Mouse (Mus musculus) liver, postnatal 0 days (tissue): ENCODE data around the gene Bmp7. TPM values are rescaled to one million over a fixed set of nuclear protein-coding genes. Genes with fewer than 3 reads are reported as not detected.

Experiments used
- ATAC-seq: fragments of 200-750 bp; cut with Nextera tagmentation; 2 replicates; pipeline ENCODE4 v1.8.0; 2017; ENCODE audit warnings: mild to moderate bottlenecking, moderate library complexity
- DNase-seq: peaks from one replicate; pipeline ENCODE4 v3.0.0-alpha.2; 2016
- H3K27ac ChIP-seq: fragments of 300-500 bp; sonication (generic); 2 replicates; pipeline ENCODE4 v1.5.1; 2014; ENCODE audit warnings: antibody characterized with exemption, moderate library complexity, mild to moderate bottlenecking, low read depth
- H3K27me3 ChIP-seq: fragments of 300-500 bp; sonication (generic); 2 replicates; pipeline ENCODE4 v1.6.1; 2014; ENCODE audit warnings: low read length, control low read depth, mixed read lengths; ENCODE audit not compliant: insufficient read depth
- H3K36me3 ChIP-seq: fragments of 300-500 bp; sonication (generic); replicated peaks from 2 replicates; pipeline ENCODE4 v1.6.1; 2014; ENCODE audit warnings: mild to moderate bottlenecking, control low read depth, low read length, moderate library complexity, mixed read lengths; ENCODE audit not compliant: insufficient read depth
- H3K4me1 ChIP-seq: fragments of 300-500 bp; sonication (generic); 2 replicates; pipeline ENCODE4 v1.6.1; 2014; ENCODE audit warnings: antibody characterized with exemption, mild to moderate bottlenecking, control low read depth; ENCODE audit not compliant: insufficient read depth
- H3K4me2 ChIP-seq: fragments of 300-500 bp; sonication (generic); 2 replicates; pipeline ENCODE4 v1.6.1; 2014; ENCODE audit warnings: low read depth, mild to moderate bottlenecking, low read length, moderate library complexity, mixed read lengths
- H3K4me3 ChIP-seq: fragments of 300-500 bp; sonication (generic); 2 replicates; pipeline ENCODE4 v1.5.1; 2014; ENCODE audit warnings: low read depth, low read length
- H3K9ac ChIP-seq: fragments of 300-500 bp; sonication (generic); replicated peaks from 2 replicates; pipeline ENCODE4 v1.6.1; 2014; ENCODE audit warnings: mild to moderate bottlenecking, moderate library complexity
- H3K9me3 ChIP-seq: fragments of 300-500 bp; sonication (generic); 2 replicates; pipeline ENCODE4 v1.6.1; 2016; ENCODE audit warnings: mild to moderate bottlenecking, control low read depth, low read length, mixed read lengths
- CTCF ChIP-seq: sonication (generic); IDR thresholded peaks from 2 replicates; pipeline ENCODE4 v1.5.1; 2016; ENCODE audit warnings: antibody characterized with exemption, low read depth
- EP300 ChIP-seq: IDR thresholded peaks from 2 replicates; pipeline ENCODE4 v1.6.1; 2016; ENCODE audit warnings: antibody characterized with exemption, low read depth, mild to moderate bottlenecking
- WGBS: fragments of 180-500 bp; shearing (Covaris S2); extraction: QIAGEN DNeasy Blood & Tissue Kit; methylation state at CpG from one replicate; pipeline ENCODE4 v1.1.7; 2014; ENCODE audit not compliant: insufficient replicate concordance; 5-methylcytosine and 5-hydroxymethylcytosine counted together
- polyA plus RNA-seq: library from polyadenylated mRNA; unstranded; fragments of >200 nt; fragmentation: Nextera tagmentation; extraction: Ambion mirVana; gene quantifications from 2 replicates; pipeline ENCODE4 v1.2.1, GENCODE M21; 2015

The Bmp7 gene
- polyA plus RNA-seq, 1 experiment from 2014 or later = 0.32 TPM

DNA sequence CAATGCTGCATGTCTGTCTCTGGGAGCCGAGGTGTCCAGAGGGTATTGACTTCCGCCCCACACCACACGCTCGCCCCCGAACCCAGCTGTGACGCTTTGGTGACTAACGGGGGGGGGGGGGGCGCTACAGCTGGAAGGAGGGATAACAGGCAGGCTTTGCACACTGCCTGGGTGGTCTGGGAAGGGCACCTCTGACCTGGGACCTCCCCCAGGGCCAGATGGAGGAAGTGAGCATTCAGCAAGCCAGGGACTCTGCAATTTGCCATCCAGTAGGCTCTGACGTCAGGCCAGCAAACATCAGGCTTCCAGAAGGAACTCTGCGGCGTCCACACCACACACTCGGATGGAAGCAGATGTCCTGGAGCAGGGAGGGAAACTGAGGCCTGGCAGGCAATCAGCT, 52.0 kb downstream of the Bmp7 start:
- H3K36me3 ChIP-seq = no peaks in the 10 kb centered on the region
- no peak overlapping the region for H3K4me2 ChIP-seq
- H3K27ac ChIP-seq = no peak overlapping the region
- DNase-seq = no peak
- 58% methylated on average over 10 of the region's 12 CpGs for WGBS
- no peaks in the 10 kb centered on the region for H3K9me3 ChIP-seq
- no peak for ATAC-seq
- no peaks in the 10 kb centered on the region for H3K4me1 ChIP-seq
- no peak overlapping the region for H3K4me3 ChIP-seq
- TF ChIP-seq EP300 = no peak
- TF ChIP-seq CTCF = no peak
- H3K9ac ChIP-seq = no peak overlapping the region
- no peaks in the 10 kb centered on the region for H3K27me3 ChIP-seq

DNA sequence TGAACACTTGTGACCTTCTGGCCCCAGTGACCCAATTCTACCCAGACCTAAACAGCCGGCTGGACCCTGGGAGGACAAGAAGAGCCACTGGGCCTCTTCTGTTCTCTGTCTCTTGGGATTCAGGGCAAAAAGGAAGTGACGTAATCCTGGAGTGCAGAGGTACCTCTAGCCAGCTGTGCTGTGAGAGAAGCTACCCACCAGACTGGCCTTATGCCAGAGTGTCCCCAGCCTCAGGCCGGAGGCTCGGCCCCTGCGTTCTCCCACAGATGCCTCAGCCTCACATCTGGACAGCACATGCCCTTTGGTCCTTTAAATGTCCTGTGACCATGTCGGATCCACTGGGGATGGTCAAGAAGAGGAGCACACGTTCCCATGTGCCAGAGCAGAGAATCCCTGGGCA, 54.3 kb downstream of the Bmp7 start:
- Histone ChIP-seq H3K27ac (no peak overlapping the region), H3K36me3 (no peaks in the 10 kb centered on the region), H3K9me3 (no peaks in the 10 kb centered on the region), H3K27me3 (no peaks in the 10 kb centered on the region), H3K4me1 (no peaks in the 10 kb centered on the region), H3K4me3 (no peak overlapping the region), H3K4me2 (no peak overlapping the region), H3K9ac (no peak overlapping the region)
- DNase-seq = no peak
- no peak for ATAC-seq
- WGBS = 47% methylated on average over 6 of the region's 7 CpGs
- TF ChIP-seq EP300 = no peak
- TF ChIP-seq CTCF = no peak

DNA sequence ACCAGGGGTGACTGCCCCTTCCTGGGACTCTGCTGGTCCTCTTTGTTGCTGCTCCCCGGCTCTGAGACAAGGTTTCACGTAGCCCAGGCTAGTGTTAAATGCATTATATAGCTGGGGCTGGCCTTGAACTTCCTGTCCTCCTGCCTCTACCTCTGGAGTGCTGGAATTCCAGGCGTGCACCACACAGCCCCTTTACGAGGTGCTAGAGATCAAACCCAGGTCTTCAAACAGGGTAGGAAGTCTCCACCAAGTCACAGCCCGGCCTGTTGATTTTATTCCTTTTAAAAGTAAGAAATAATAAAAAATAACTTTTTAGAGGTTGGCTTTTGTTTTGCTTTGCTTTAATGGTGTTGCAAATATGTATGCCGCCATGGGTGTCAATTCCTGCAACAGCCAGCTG, 55.5 kb downstream of the Bmp7 start:
- Histone ChIP-seq H3K36me3 (no peaks in the 10 kb centered on the region), H3K27ac (no peak overlapping the region), H3K4me3 (no peak overlapping the region), H3K27me3 (no peaks in the 10 kb centered on the region), H3K4me1 (no peaks in the 10 kb centered on the region), H3K9me3 (no peaks in the 10 kb centered on the region), H3K4me2 (no peak overlapping the region), H3K9ac (no peak overlapping the region)
- no peak for DNase-seq
- ATAC-seq = no peak
- WGBS = 75% methylated on average over 6 of the region's 6 CpGs
- no peak for TF ChIP-seq CTCF
- TF ChIP-seq EP300 = no peak

DNA sequence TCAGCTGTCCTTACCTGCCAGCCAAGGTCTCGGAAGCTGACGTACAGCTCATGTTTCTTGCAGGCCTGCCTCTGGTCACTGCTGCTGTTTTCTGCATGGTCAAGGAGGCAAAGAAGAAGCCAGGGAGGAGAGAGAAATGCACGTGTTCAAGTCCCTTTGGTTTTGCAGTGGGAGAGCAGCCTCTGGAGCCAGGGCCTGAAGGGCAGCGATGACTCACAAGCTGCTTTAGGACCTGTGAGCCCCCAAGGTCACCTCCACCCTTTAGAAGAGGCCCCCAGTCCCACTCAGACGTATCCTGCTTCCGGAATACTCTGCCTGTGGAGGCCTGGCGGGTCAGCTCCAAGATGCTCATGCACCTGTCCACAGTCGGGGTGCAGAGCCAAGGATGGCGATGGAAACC, 64.9 kb downstream of the Bmp7 start:
- H3K27ac ChIP-seq = no peak overlapping the region
- no peaks in the 10 kb centered on the region for H3K4me1 ChIP-seq
- no peaks in the 10 kb centered on the region for H3K36me3 ChIP-seq
- H3K4me3 ChIP-seq = no peak overlapping the region
- H3K9me3 ChIP-seq = no peaks in the 10 kb centered on the region
- TF ChIP-seq EP300 (no peak), CTCF (no peak)
- no peak overlapping the region for H3K9ac ChIP-seq
- no peak for DNase-seq
- no peak for ATAC-seq
- no peaks in the 10 kb centered on the region for H3K27me3 ChIP-seq
- WGBS = 77% methylated on average over 9 of the region's 9 CpGs
- H3K4me2 ChIP-seq = no peak overlapping the region

DNA sequence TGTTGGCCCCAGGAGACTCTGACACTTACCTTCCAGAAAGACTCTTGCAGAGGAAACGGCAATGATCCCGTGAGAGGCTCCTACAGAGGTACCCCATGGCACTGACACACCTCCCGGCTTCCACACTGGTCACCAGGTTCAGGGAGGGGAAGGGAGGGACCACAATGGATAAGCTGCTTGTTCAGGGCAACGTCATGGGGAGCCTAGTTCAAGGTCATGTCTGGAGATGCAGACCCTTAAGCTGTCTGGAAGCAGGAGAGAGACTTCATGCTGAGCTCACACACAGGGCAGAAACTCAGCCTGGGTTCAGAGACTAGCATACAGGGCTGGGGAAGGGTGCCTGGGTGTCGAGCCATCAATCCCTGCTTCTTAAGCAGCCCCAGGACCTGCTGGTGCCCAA, 73.8 kb downstream of the Bmp7 start:
- 59% methylated on average over 5 of the region's 5 CpGs for WGBS
- H3K4me1 ChIP-seq = peaks cover 8% of the 10 kb centered on the region
- H3K27ac ChIP-seq = no peak overlapping the region
- H3K4me3 ChIP-seq = no peak overlapping the region
- H3K27me3 ChIP-seq = 0 out of 2 replicates have a peak, but pooled peaks cover 10% of the 10 kb centered on the region
- ATAC-seq = no peak
- no peak for DNase-seq
- H3K36me3 ChIP-seq = no peaks in the 10 kb centered on the region
- no peak overlapping the region for H3K9ac ChIP-seq
- no peak overlapping the region for H3K4me2 ChIP-seq
- no peaks in the 10 kb centered on the region for H3K9me3 ChIP-seq
- TF ChIP-seq EP300 = no peak
- TF ChIP-seq CTCF = no peak

DNA sequence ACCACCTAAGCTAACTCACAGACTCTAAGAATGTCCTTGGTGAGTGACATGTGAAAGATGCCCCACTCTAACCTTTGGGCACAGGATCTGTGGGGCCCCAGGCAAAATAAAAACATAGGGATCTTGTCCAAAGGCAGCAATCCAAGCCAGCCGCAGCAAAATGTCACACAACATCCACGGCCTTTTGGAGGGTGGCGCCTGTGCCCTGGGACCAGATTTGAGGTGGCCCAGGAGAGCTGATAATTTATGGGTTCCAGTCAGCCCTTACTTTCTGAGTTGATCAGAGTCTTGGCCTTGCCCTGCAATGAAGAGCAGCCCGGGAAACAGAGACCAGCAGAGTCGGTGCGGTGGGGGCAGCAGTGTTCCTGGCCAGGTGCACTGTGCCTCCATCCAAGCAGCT, 75.0 kb downstream of the Bmp7 start:
- Histone ChIP-seq H3K9ac (no peak overlapping the region), H3K4me3 (no peak overlapping the region), H3K4me2 (no peak overlapping the region), H3K4me1 (peaks cover 8% of the 10 kb centered on the region), H3K9me3 (no peaks in the 10 kb centered on the region), H3K27me3 (0 out of 2 replicates have a peak, but pooled peaks cover 10% of the 10 kb centered on the region), H3K36me3 (no peaks in the 10 kb centered on the region), H3K27ac (no peak overlapping the region)
- WGBS = 92% methylated on average over 6 of the region's 6 CpGs
- ATAC-seq (no peak), DNase-seq (no peak)
- TF ChIP-seq CTCF = no peak
- no peak for TF ChIP-seq EP300

DNA sequence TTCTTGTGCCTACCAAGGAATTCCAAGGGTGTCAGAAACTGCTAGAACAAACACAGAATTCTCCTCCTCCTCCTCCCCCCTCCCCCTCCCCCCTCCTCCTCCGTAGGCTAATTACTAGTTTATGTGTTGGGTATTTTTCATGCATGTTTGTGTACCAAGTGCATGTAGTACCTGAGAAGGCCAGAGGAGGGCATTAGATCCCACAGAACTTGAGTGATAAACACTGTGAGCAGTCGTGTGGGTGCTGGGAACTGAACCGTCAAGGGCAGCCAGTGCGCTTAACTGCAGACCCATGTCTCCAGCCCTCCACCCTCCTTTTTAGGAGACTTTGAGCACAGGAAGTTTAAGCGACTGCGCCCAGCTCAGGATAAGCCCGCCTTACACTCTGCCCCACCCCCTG, 75.6 kb downstream of the Bmp7 start:
- 89% methylated on average over 7 of the region's 7 CpGs for WGBS
- Histone ChIP-seq H3K27ac (no peak overlapping the region), H3K27me3 (0 out of 2 replicates have a peak, but pooled peaks cover 10% of the 10 kb centered on the region), H3K4me1 (peaks cover 8% of the 10 kb centered on the region), H3K4me2 (no peak overlapping the region), H3K36me3 (no peaks in the 10 kb centered on the region), H3K9me3 (no peaks in the 10 kb centered on the region), H3K9ac (no peak overlapping the region), H3K4me3 (no peak overlapping the region)
- no peak for ATAC-seq
- no peak for TF ChIP-seq EP300
- TF ChIP-seq CTCF = peak; percentile 26; the same call in 1 of the 2 replicates
- DNase-seq = no peak
